Mouse (Mus musculus) stomach, embryonic 15.5 days (tissue): ENCODE results near the gene Col4a4. TPM values are rescaled to one million over a fixed set of nuclear protein-coding genes. Genes with fewer than 3 reads are reported as not detected.

Experiments used
- ATAC-seq: fragments of 200-750 bp; cut with Nextera tagmentation; 2 replicates; pipeline ENCODE4 v1.8.0; 2017; ENCODE audit warnings: low read depth, moderate number of reproducible peaks, moderate TSS enrichment; ENCODE audit not compliant: insufficient read depth, low FRiP score
- H3K27ac ChIP-seq: fragments of 300-500 bp; sonication (generic); 2 replicates; pipeline ENCODE4 v1.5.1; 2015; ENCODE audit warnings: mild to moderate bottlenecking, inconsistent platforms
- H3K27me3 ChIP-seq: fragments of 300-500 bp; sonication (generic); replicated peaks from 2 replicates; pipeline ENCODE4 v1.6.1; 2015; ENCODE audit warnings: inconsistent platforms
- H3K36me3 ChIP-seq: fragments of 300-500 bp; sonication (generic); 2 replicates; pipeline ENCODE4 v1.6.1; 2015; ENCODE audit warnings: inconsistent platforms
- H3K4me1 ChIP-seq: fragments of 300-500 bp; sonication (generic); 2 replicates; pipeline ENCODE4 v1.6.1; 2015; ENCODE audit warnings: inconsistent platforms
- H3K4me2 ChIP-seq: fragments of 300-500 bp; sonication (generic); 2 replicates; pipeline ENCODE4 v1.6.1; 2015; ENCODE audit warnings: mild to moderate bottlenecking, inconsistent platforms
- H3K4me3 ChIP-seq: fragments of 300-500 bp; sonication (generic); replicated peaks from 2 replicates; pipeline ENCODE4 v1.5.1; 2015; ENCODE audit warnings: inconsistent platforms
- H3K9ac ChIP-seq: fragments of 300-500 bp; sonication (generic); 2 replicates; pipeline ENCODE4 v1.6.1; 2015; ENCODE audit warnings: inconsistent platforms
- H3K9me3 ChIP-seq: fragments of 300-500 bp; sonication (generic); 2 replicates; pipeline ENCODE4 v1.6.1; 2016; ENCODE audit warnings: inconsistent platforms
- WGBS: fragments of 180-500 bp; shearing (Covaris S2); methylation state at CpG from one replicate; pipeline ENCODE4 v1.1.7; 2015; 5-methylcytosine and 5-hydroxymethylcytosine counted together
- polyA plus RNA-seq: library from polyadenylated mRNA; unstranded; fragments of >200 nt; fragmentation: Nextera tagmentation; extraction: Ambion mirVana; gene quantifications from 2 replicates; pipeline ENCODE4 v1.2.1, GENCODE M21; 2015

Col4a4 gene
- polyA plus RNA-seq, 1 experiment from 2014 or later: 0.64 TPM

DNA sequence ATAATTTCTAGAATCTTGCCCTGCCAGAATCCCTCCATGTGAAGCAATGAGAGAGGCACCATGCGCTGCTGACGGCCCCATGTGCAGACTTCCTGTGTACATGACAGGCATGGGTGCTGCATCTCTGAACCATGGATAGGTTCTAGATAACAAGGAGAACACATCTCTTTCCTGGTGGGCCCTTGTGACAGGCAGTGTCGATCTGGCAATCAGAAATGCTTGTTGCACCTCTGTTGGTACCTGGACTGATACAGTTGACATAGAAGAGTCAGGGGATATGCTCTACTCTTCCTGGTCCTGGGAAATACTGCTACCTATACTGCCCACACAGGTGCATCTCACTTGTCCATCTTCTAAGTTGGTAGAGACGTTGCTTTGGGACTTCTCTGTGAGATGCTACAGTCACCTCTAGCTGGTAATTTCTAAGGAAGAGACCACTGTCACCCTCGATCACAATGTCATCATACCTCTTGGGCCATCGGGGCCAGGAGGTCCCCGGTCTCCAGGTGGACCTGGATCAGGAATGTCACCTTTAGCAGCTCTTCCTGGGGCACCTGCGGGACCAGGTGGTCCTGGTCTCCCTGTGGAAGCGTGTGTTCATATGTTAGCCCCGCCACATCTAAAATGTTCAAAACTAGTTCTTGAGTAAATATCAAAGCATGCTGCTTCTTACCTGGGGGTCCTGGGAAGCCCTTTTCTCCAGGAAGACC, 116.0 kb downstream of the Col4a4 start:
- no peaks in the 10 kb centered on the region for H3K4me1 ChIP-seq
- no peaks in the 10 kb centered on the region for H3K36me3 ChIP-seq
- H3K27me3 ChIP-seq: no peaks in the 10 kb centered on the region
- 88% methylated on average over 10 of the region's 10 CpGs for WGBS
- no peak for ATAC-seq
- no peak overlapping the region for H3K4me3 ChIP-seq
- no peaks in the 10 kb centered on the region for H3K9me3 ChIP-seq
- H3K4me2 ChIP-seq: no peak overlapping the region
- no peak overlapping the region for H3K27ac ChIP-seq
- H3K9ac ChIP-seq: no peak overlapping the region

DNA sequence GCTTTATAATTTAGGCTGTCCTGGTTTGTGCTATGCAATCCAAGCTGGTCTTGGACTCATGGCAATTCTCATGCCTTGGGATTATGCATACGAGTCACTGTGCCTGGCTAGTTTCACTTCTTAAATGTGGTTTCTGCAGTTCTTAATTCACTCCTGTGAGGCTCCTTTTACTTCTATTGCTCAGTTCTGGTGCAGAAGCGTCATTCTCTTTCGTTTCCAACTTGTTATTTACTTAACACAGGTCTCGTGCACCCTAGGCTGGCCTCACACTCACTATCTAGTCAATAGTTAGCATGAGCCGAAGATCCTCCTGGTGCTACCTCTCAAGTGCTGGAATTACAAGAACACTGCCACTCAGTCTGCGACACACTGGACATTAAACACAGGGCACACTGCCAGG, 117.8 kb downstream of the Col4a4 start:
- Histone ChIP-seq H3K4me2 (no peak overlapping the region), H3K9me3 (no peaks in the 10 kb centered on the region), H3K36me3 (no peaks in the 10 kb centered on the region), H3K27me3 (no peaks in the 10 kb centered on the region), H3K27ac (no peak overlapping the region), H3K4me3 (no peak overlapping the region), H3K9ac (no peak overlapping the region), H3K4me1 (no peaks in the 10 kb centered on the region)
- no peak for ATAC-seq
- 70% methylated on average over 6 of the region's 6 CpGs for WGBS

- no peak overlapping the region for H3K4me2 ChIP-seq
- H3K9ac ChIP-seq: no peak overlapping the region
- 40% methylated on average over 6 of the region's 6 CpGs for WGBS
- ATAC-seq: no peak
- H3K36me3 ChIP-seq: no peaks in the 10 kb centered on the region
- no peaks in the 10 kb centered on the region for H3K4me1 ChIP-seq
- H3K4me3 ChIP-seq: no peak overlapping the region
- H3K9me3 ChIP-seq: no peaks in the 10 kb centered on the region
- no peaks in the 10 kb centered on the region for H3K27me3 ChIP-seq
- no peak overlapping the region for H3K27ac ChIP-seq
Measured at GRCm38 (mm10) chr1:82465321-82465853, 121.3 kb downstream of the Col4a4 start.

DNA sequence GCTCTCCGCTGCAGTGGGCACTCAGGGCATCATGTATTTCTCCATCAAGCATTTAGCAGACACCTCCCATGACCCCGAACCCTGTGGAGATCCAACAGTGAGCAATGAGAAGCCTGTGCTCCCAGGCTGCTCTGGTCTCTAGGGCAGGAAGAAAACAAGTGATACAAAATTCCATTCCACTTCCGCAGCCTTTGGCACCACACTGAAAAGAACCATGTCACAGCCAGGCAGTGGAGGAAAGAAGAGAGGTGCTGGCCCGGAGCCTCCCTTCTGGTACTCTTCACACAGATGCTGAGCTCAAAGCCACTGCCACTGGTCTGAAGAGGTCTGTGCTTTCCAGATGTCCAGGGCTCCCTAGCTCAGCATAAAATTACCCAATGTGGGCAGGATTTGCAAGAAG, 125.6 kb downstream of the Col4a4 start:
- H3K4me1 ChIP-seq: no peaks in the 10 kb centered on the region
- H3K27me3 ChIP-seq: no peaks in the 10 kb centered on the region
- no peak for ATAC-seq
- no peak overlapping the region for H3K4me3 ChIP-seq
- H3K9me3 ChIP-seq: no peaks in the 10 kb centered on the region
- 80% methylated on average over 4 of the region's 4 CpGs for WGBS
- H3K9ac ChIP-seq: no peak overlapping the region
- H3K27ac ChIP-seq: no peak overlapping the region
- H3K4me2 ChIP-seq: no peak overlapping the region
- no peaks in the 10 kb centered on the region for H3K36me3 ChIP-seq

- Histone ChIP-seq H3K36me3 (no peaks in the 10 kb centered on the region), H3K27me3 (no peaks in the 10 kb centered on the region), H3K4me1 (no peaks in the 10 kb centered on the region), H3K9me3 (no peaks in the 10 kb centered on the region), H3K27ac (no peak overlapping the region), H3K4me2 (no peak overlapping the region), H3K9ac (no peak overlapping the region), H3K4me3 (no peak overlapping the region)
- no peak for ATAC-seq
- 91% methylated on average over 2 of the region's 2 CpGs for WGBS
Measured at GRCm38 (mm10) chr1:82459926-82460325, 126.7 kb downstream of the Col4a4 start.

GRCm38 (mm10) chr1:82459350-82459749, 127.3 kb downstream of the Col4a4 start:
- H3K27me3 ChIP-seq: no peaks in the 10 kb centered on the region
- no peak overlapping the region for H3K4me3 ChIP-seq
- H3K36me3 ChIP-seq: no peaks in the 10 kb centered on the region
- ATAC-seq: no peak
- 73% methylated on average over 4 of the region's 4 CpGs for WGBS
- no peaks in the 10 kb centered on the region for H3K4me1 ChIP-seq
- no peak overlapping the region for H3K4me2 ChIP-seq
- H3K9ac ChIP-seq: no peak overlapping the region
- no peak overlapping the region for H3K27ac ChIP-seq
- no peaks in the 10 kb centered on the region for H3K9me3 ChIP-seq

DNA sequence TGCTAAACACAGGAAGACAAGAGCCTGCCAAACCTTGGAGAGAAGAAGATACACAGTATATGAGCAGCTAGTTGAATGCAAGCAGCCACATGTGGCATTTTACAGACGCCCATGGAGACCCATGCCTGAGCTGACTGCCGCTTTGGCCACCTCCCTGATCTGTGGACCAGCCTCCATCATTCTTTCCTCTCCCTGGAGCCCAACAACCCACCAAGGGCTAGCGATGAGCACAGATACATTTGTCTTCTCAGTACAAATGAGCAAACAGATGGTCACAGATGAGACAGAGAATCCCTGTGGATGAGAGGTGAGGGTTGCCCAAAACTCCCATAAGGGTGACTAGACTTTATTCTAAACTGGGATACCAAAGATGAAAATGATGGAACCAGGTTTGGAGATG, 132.6 kb downstream of the Col4a4 start:
- WGBS: 85% methylated on average over 3 of the region's 3 CpGs
- no peak for ATAC-seq
- H3K9ac ChIP-seq: no peak overlapping the region
- H3K9me3 ChIP-seq: no peaks in the 10 kb centered on the region
- no peaks in the 10 kb centered on the region for H3K27me3 ChIP-seq
- no peaks in the 10 kb centered on the region for H3K36me3 ChIP-seq
- no peak overlapping the region for H3K27ac ChIP-seq
- H3K4me3 ChIP-seq: no peak overlapping the region
- no peaks in the 10 kb centered on the region for H3K4me1 ChIP-seq
- no peak overlapping the region for H3K4me2 ChIP-seq

GRCm38 (mm10) chr1:82451927-82452651, 134.6 kb downstream of the Col4a4 start:
- no peak for ATAC-seq
- no peak overlapping the region for H3K9ac ChIP-seq
- H3K27ac ChIP-seq: no peak overlapping the region
- no peaks in the 10 kb centered on the region for H3K27me3 ChIP-seq
- no peaks in the 10 kb centered on the region for H3K4me1 ChIP-seq
- no peak overlapping the region for H3K4me2 ChIP-seq
- H3K36me3 ChIP-seq: no peaks in the 10 kb centered on the region
- no peaks in the 10 kb centered on the region for H3K9me3 ChIP-seq
- 40% methylated on average over 6 of the region's 6 CpGs for WGBS
- H3K4me3 ChIP-seq: no peak overlapping the region

- Histone ChIP-seq H3K9ac (no peak overlapping the region), H3K27me3 (no peaks in the 10 kb centered on the region), H3K4me3 (no peak overlapping the region), H3K36me3 (no peaks in the 10 kb centered on the region), H3K9me3 (no peaks in the 10 kb centered on the region), H3K27ac (no peak overlapping the region), H3K4me2 (no peak overlapping the region), H3K4me1 (no peaks in the 10 kb centered on the region)
- WGBS: 77% methylated on average over 4 of the region's 4 CpGs
- no peak for ATAC-seq
Measured at GRCm38 (mm10) chr1:82449851-82450250, 136.8 kb downstream of the Col4a4 start.

DNA sequence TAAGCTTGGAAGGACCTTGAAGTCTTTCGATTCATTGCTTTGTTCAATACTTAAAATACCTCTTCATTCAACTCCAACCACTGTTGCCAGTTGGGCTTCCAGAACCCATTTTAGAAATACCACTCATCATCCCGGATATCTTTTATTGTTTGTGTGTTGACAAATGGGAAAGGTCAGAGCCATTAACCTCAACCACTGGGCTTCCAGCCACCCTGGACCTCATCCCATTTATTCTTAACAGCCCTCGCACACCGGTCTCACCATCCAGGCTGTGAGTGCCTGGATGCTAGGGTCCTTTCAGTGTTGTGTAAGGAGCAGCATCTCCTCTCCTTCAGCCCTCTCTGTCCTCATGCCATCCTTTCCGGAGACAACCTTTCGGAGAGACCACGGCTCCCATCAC, 140.6 kb downstream of the Col4a4 start:
- Histone ChIP-seq H3K27me3 (no peaks in the 10 kb centered on the region), H3K36me3 (no peaks in the 10 kb centered on the region), H3K4me3 (no peak overlapping the region), H3K9ac (no peak overlapping the region), H3K4me2 (no peak overlapping the region), H3K4me1 (no peaks in the 10 kb centered on the region), H3K27ac (no peak overlapping the region), H3K9me3 (no peaks in the 10 kb centered on the region)
- WGBS: 69% methylated on average over 7 of the region's 7 CpGs
- ATAC-seq: no peak

DNA sequence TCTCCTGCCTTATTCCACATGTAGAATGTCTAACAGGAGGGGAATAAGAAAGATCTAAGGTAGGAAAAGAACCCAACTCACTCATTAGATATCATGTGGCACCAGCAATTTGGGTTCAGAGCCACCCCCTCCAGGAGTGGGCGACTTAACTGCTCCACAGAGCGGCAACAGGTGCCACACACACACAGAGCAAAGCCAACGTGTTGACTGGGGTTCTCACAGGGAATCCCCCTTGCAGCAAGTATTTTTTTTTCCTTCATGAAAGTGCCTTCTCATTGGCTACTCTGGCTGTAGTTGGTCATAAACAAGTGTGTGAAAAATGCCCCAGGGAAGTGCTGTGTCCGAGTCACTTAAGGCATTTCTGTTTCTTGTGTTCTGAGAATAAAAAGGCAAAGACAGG, 143.1 kb downstream of the Col4a4 start:
- WGBS: 48% methylated on average over 4 of the region's 4 CpGs
- H3K4me3 ChIP-seq: no peak overlapping the region

DNA sequence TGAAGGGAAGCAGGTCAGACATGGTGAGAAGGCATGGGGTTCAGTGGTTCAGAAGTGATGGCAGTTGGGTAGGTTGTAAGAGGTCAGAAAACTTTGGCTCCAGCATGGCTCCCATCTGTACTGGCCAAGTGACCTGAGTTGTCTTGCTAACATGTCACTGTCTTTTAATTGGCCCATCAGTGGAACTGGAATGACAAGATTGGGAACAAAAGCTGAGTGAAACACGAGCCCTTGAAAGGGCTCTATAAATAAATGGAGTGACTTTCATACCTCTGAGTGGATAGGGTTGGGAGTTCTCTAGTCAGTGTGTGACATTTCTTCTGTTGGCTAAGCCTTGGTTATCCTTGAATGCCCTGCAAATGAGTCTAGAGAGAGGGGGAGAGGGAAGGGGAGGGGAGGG, 146.5 kb downstream of the Col4a4 start:
- no peak overlapping the region for H3K27ac ChIP-seq
- no peak overlapping the region for H3K4me2 ChIP-seq
- no peaks in the 10 kb centered on the region for H3K9me3 ChIP-seq
- no peak for ATAC-seq
- no peaks in the 10 kb centered on the region for H3K36me3 ChIP-seq
- no peaks in the 10 kb centered on the region for H3K4me1 ChIP-seq
- H3K4me3 ChIP-seq: no peak overlapping the region
- 48% methylated on average over 1 of the region's 1 CpGs for WGBS
- no peaks in the 10 kb centered on the region for H3K27me3 ChIP-seq
- no peak overlapping the region for H3K9ac ChIP-seq

More for the DNA sequence above, 143.1 kb downstream of the Col4a4 start:
- ATAC-seq: no peak
- Histone ChIP-seq H3K27me3 (no peaks in the 10 kb centered on the region), H3K9me3 (no peaks in the 10 kb centered on the region), H3K36me3 (no peaks in the 10 kb centered on the region), H3K27ac (no peak overlapping the region), H3K9ac (no peak overlapping the region), H3K4me1 (no peaks in the 10 kb centered on the region), H3K4me2 (no peak overlapping the region)
